Mouse (Mus musculus): Measurements from ENCODE around the gene ccdc198. TPM values are rescaled to one million over a fixed set of nuclear protein-coding genes. Genes with fewer than 3 reads are reported as not detected.
"Not testable (repeated sequence)": the region's sequence is repeated elsewhere in the genome, so short reads cannot be mapped to it uniquely, and the experiment has no call there.

The ccdc198 gene
- total RNA-seq (2022), result not detected

DNA sequence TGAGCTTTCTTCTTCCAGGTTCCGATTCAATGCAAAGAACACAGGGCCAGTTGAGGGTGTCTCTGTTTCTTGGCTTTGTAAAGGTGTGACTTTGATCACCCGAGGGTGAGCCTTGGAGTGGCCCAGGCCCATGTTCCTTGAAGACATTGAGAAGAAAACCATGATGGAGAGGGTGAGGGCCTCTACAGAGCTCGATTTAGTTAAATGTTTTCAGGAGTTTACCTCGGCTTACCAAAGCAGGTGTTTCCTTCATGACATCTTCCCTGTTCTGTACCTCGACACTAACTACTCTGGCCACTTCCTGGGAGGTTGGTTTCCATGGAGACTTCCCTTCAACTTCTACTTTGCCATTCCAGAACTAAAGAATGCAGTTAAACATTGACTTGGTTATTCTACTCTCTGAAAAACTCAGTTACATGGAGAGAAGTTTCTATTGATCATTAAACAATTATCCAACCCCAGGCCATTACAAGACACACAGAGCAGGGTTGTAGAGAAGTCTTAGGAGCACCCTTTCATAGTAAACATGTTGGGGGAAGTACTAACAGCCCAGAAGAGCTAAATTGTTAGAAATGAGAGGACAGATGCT, at the start of gene ccdc198:
ccdc198 (minus strand) TSS at position 349 of the 589 bp plus-strand sequence.
- no peak for DNase-seq (ENCODE audit: low spot score in 2 of 2)

- DNase-seq (ENCODE audit: low spot score in 2 of 2), result no peak
Observed at GRCm38 (mm10) chr14:49293802-49294449, 48.7 kb upstream of the ccdc198 start.

DNA sequence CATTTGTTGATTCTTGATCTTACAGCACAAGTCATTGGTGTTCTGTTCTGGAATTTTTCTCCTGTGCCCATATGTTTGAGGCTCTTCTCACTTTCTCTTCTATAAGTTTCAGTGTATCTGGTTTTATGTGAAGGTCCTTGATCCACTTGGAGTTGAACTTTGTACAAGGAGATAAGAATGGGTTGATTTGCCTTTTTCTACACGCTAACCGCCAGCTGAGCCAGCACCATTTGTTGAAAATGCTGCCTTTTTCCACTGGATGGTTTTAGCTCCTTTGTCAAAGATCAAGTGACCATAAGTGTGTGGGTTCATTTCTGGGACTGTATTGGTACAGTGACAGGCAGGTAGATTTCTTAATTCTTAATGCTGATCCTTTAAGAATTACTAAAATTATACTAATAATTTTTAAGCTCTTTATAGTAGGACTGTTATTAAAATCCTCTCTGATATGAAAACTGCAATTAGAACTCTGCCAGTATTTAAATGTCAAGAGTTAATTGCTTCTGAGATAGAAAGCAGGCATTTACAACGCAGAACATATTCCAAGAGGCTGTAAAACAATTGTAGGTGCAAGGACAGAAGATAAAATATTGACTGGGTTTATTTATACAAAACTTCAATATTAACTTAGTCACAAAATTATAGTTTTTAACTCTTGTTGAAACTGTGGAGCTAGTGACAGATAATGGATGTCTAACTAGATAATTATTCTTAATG, 44.9 kb upstream of the ccdc198 start:
- no peak for DNase-seq (ENCODE audit: low spot score in 2 of 2)

DNA sequence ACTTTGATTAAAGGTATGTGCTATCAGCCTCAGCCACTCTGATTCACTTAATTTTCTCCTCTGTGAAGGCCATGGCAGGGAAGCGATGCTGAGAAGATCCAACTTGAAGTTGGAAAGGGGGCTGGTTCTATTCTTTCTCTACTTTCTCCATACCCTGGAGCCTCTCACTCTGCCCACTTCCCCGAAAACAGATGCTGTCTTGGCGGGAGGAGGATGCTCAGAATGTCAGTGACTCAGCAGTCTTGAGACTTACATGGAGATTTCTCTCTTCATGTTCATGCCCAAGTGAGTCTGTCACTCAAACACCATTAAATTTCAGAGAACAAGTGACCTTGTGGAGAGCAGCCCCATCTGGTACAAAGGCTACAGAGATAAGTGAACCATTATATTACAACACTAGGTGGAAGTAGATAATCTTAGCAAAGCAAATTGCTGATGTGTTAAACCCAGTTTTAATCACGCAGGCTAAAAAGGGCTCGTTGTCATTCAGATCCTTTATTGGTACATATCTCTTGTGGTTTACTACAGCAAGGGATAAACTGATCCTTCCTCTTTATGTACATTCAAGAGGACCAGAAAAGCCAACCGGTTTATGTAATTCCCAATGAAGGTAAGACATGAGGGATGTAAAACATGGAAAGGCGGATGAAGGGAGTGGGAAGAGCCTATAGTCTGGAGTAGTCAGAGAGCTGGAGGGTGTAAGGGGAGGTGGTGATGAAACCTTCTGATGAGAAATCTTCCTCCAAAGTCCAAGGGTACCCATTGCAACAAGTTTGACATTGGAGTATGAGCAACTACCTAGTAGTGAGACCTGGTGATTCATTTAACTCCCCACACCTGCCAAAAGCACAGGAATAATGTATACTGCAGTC, 38.7 kb upstream of the ccdc198 start:
- DNase-seq (ENCODE audit: low spot score in 2 of 2), result no peak

DNA sequence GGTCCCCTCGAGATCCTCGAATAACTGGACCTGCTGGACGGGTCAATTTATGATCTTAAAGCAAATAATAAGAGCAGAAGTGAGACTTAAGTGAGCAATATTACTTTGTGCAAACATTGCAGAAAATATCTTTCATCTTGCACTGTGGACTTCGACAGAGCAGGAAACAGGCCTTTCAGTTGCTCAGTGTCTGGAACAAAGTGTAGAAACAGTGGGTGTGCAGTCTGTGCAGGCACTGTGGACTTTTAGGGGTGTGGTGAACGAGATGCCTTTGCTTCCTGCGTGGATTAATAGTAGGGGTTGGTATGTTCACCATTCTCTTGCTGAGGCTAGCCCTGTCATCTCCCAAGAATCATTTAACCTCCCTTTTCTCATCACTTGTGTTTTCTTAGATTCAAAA, 33.6 kb upstream of the ccdc198 start:
- DNase-seq (ENCODE audit: low spot score in 2 of 2), result no peak

DNA sequence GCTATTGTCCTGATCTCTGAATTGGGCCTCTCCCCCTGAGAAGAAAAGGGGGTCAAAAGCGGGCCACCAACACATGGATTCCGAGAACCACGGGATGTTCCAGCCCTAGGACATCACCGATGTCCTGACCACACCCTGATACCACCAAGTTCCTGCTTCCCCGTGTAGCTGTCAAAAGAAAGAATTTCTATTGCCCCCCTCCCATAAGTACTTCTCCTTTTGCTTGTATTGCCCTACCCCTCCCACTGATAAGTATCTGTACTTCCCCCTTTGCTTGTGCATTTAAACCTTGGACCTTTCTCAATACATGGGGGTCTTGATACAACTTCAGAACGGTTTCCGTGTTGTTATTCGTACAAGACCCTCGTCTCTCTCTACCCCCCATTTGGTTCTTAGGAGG, 33.2 kb upstream of the ccdc198 start:
- not testable (repeated sequence) for DNase-seq (ENCODE audit: low spot score in 2 of 2)

DNA sequence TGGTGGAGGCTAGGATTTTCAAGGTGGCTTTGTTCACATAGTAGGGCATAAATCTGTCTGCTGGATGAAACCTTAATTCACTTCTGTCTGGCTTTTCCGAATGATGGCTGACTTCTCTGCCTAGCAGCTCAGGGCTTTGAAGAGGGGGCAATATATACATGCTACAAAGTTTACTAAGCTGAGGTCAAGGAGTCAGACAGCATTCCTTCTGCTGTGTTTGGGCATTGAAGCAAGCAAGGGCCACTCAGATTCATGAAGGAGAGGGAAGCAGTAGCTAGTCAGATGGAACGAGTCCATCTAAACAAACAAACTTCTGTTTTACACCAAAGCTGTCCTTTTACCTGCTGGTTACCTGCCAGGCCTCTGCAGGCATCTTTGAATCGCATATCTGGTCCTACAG, 32.4 kb upstream of the ccdc198 start:
- no peak for DNase-seq (ENCODE audit: low spot score in 2 of 2)

DNA sequence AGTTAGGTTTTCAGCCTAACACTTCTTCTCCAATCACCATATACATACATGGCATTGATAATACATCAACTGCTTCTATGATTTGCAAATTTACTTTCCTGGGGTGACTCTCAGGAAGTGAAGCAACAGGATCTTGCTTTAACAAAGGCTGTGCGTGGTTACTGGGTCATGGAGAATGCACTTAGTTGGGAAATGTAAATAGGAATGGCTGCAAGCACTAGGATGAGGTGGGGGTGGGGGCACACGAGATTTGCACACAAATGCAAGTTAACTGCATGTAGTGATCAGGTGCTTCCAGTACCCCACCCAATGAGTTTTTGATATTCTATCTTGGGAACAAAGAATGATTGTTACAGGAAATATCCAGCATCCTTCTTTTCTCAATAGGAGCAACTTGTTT, 30.1 kb upstream of the ccdc198 start:
- no peak for DNase-seq (ENCODE audit: low spot score in 2 of 2)

- no peak for DNase-seq (ENCODE audit: low spot score in 2 of 2)
Observed at GRCm38 (mm10) chr14:49265286-49266002, 20.2 kb upstream of the ccdc198 start.

DNA sequence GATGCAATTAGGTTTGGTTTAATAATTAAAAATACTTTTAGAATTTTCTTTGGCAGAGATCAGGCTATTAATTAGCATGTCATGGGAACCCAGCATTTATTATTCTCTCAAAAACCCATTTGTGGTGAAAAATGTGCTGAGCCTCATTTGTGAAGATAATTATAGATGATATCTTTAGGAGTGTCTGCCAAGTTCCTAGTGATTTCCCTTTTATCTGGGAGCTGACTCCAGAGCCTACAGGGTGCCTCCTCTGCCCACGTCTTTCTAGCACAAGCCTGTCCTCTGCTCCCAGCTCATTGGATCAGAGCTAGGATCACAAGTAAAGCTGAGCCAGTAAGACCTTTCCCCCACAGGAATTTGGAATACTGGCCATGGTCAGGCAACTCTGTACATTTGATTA, 3.8 kb downstream of the ccdc198 start:
- no peak for DNase-seq (ENCODE audit: low spot score in 2 of 2)

GRCm38 (mm10) chr14:49238206-49238605, 7.1 kb downstream of the ccdc198 start:
- no peak for DNase-seq (ENCODE audit: low spot score in 2 of 2)

DNA sequence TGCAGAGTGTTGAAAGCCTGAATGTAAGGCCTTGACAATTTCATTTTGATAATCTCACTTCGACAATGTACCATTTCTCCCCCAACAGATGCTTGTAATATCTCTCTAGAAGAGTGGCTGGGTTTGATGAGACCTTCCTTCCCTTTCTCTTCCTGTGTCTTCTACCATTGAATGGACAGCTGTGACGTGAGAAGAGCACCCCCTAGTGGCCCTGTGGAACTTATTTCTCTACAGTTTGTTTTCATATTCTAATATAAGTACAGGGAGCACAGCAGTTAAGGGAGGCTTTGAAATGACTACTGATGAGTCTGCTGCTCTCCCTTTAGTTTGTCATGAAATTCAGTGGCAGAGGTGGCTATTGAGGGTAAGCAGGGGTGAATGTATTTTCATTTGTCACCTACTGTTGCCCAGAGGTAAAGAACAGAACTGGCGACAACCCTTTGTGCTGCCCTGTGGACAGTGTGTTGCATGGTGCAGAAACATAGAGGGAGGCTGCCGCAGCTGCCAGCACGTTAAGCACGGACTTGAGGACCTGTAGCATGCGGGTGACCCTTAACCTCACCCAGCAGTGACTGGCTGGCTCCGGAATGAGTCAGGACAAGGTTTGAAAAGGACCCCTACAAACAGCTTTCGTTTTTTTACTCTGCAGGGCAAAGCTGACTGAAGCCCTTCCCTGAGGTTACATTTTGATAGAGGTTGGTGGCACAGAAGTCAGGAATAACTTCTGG, 10.3 kb downstream of the ccdc198 start:
- no peak for DNase-seq (ENCODE audit: low spot score in 2 of 2)

DNA sequence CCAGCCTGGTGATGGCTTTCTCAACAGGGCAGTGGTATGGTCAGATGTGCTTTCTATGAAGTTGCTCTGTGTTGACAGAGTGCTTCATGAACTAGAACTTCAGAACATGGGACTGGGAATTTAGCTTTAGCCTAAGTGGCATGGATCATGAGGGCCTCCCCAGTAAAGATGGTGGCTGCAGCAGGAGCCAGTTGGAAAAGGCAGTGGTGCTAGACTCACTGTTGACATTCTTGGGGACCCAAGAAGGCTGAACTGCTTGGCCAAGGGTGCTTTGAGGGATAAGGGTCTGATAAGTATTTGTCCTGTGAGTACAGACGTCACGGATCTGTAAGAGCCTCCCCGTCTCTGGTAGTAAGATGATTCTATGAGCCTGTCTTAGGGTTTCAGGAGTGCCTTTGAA, 13.4 kb downstream of the ccdc198 start:
- no peak for DNase-seq (ENCODE audit: low spot score in 2 of 2)

DNA sequence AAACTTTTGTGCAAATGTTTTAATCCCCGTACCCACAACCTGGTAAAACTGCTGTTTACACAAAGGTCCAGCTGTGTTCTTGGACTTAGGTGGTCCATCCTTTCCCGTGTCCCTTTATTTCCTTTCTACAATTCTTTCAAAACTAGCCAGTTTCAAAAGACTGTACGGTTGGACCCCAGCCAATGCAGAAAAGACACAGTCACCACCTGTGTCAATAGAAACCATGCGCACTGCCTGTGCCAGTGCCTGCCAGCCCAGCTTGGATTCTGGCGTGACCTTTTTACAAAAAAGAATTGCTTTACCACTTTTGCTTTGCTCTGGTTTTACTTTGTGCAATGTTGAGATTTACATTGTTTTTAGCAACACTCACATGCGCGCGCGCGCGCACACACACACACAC, 18.3 kb downstream of the ccdc198 start:
- no peak for DNase-seq (ENCODE audit: low spot score in 2 of 2)

DNA sequence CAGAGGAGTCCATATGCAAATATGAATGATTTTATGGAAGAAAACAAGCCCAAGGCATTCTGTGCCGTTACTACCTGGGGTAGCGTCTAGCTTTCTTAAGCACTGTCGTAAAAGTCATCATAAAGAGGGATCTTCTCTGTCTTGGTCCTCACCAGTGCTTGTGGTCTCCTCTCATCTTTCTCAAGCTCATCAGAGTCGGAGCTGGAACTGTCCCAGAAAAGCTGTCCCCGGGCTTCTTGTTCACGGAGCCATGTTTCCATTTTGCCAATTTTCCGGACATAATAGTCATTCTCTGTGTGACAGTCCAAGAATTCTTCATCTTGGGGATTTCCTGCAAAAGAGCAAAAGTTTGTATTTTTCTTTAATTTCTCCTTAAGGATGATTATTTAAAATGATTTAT, 18.8 kb downstream of the ccdc198 start:
- DNase-seq (ENCODE audit: low spot score in 2 of 2), result no peak

- DNase-seq (ENCODE audit: low spot score in 2 of 2), result no peak
Observed at GRCm38 (mm10) chr14:49221771-49222170, 23.5 kb downstream of the ccdc198 start.

GRCm38 (mm10) chr14:49219466-49220022, 25.7 kb downstream of the ccdc198 start:
- DNase-seq (ENCODE audit: low spot score in 2 of 2), result not testable (repeated sequence)

DNA sequence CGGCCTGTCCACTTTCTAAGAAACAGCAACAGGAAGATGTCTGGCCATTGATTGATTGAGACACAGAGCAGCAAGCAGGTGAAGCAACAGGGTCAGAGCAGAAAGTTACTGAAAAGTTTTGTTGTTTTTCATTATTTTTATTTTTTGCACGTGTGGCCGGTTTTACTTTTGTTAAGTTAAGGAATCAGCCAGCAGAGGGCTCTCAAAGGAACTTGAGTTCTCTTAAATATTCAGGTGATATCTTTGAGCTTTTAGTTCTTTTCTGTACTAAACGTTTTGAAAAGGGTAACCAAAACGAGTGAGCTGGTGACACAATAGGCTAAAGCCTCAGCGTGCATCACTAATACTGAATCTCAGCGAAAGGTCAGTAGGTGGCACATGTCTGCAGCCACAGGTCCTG, 26.6 kb downstream of the ccdc198 start:
- DNase-seq (ENCODE audit: low spot score in 2 of 2), result no peak

- not testable (repeated sequence) for DNase-seq (ENCODE audit: low spot score in 2 of 2)
Observed at GRCm38 (mm10) chr14:49210215-49210614, 35.1 kb downstream of the ccdc198 start.

Measured in gastrocnemius, adult 8-10 months (tissue).